Mouse (Mus musculus) ES-Bruce4 (cell line): ENCODE results near the gene Pax1.

Source experiments
- CTCF ChIP-seq: IDR thresholded peaks from one replicate; pipeline ENCODE4 v1.8.1; 2011; ENCODE audit warnings: low read depth, low read length
- EP300 ChIP-seq: IDR thresholded peaks from 2 replicates; pipeline ENCODE4 v1.6.1; 2011; ENCODE audit warnings: low read depth, low read length; ENCODE audit not compliant: insufficient read depth
- POLR2A ChIP-seq: IDR thresholded peaks from one replicate; pipeline ENCODE4 v1.8.1; 2011; ENCODE audit warnings: low read length; ENCODE audit not compliant: insufficient read depth

GRCm38 (mm10) chr2:147373667-147374007 lies 11.9 kb downstream of the Pax1 start:
- TF ChIP-seq CTCF (no peak), POLR2A (no peak), EP300 (no peak)
